Mouse (Mus musculus): ENCODE data around the gene Cdk6.

GRCm38 (mm10) chr5:3356261-3356778 lies 15.0 kb downstream of the Cdk6 start:
- TF ChIP-seq CTCF (IDR thresholded peaks at IDR 0.05; ENCODE audit: low read depth) (no peak), EP300 (optimal IDR thresholded peaks at IDR 0.05) (no peak)
